Mouse (Mus musculus) midbrain, embryonic 12.5 days (tissue): ENCODE results near the gene Ovol3. TPM values are rescaled to one million over a fixed set of nuclear protein-coding genes. Genes with fewer than 3 reads are reported as not detected.
"Not testable (repeated sequence)": the region's sequence is repeated elsewhere in the genome, so short reads cannot be mapped to it uniquely, and the experiment has no call there.

Experiments
- ATAC-seq: fragments of 200-750 bp; cut with Nextera tagmentation; 2 replicates; pipeline ENCODE4 v1.8.0; 2017; ENCODE audit warnings: low read depth, moderate TSS enrichment, moderate library complexity; ENCODE audit not compliant: low FRiP score
- H3K27ac ChIP-seq: fragments of 300-500 bp; sonication (generic); replicated peaks from 2 replicates; pipeline ENCODE4 v1.5.1; 2016; ENCODE audit warnings: mild to moderate bottlenecking
- H3K27me3 ChIP-seq: fragments of 300-500 bp; sonication (generic); 2 replicates; pipeline ENCODE4 v1.6.1; 2016; ENCODE audit warnings: mild to moderate bottlenecking
- H3K36me3 ChIP-seq: fragments of 300-500 bp; sonication (generic); 2 replicates; pipeline ENCODE4 v1.6.1; 2016
- H3K4me1 ChIP-seq: fragments of 300-500 bp; sonication (generic); 2 replicates; pipeline ENCODE4 v1.6.1; 2016
- H3K4me2 ChIP-seq: fragments of 300-500 bp; sonication (generic); replicated peaks from 2 replicates; pipeline ENCODE4 v1.6.1; 2016; ENCODE audit warnings: mild to moderate bottlenecking, moderate library complexity
- H3K4me3 ChIP-seq: fragments of 300-500 bp; sonication (generic); 2 replicates; pipeline ENCODE4 v1.5.1; 2016; ENCODE audit warnings: mild to moderate bottlenecking
- H3K9ac ChIP-seq: fragments of 300-500 bp; sonication (generic); replicated peaks from 2 replicates; pipeline ENCODE4 v1.6.1; 2016; ENCODE audit warnings: mild to moderate bottlenecking, moderate library complexity
- H3K9me3 ChIP-seq: fragments of 300-500 bp; sonication (generic); 2 replicates; pipeline ENCODE4 v1.6.1; 2016; ENCODE audit warnings: mild to moderate bottlenecking
- WGBS: fragments of 180-500 bp; shearing (Covaris S2); methylation state at CpG from one replicate; pipeline ENCODE4 v1.1.7; 2016; 5-methylcytosine and 5-hydroxymethylcytosine counted together
- polyA plus RNA-seq: library from polyadenylated mRNA; unstranded; fragments of >200 nt; fragmentation: Nextera tagmentation; extraction: Ambion mirVana; gene quantifications from 2 replicates; pipeline ENCODE4 v1.2.1, GENCODE M21; 2016

The Ovol3 gene
- polyA plus RNA-seq, 1 experiment from 2014 or later, result not detected

GRCm38 (mm10) chr7:30200661-30201060, 34.9 kb downstream of the Ovol3 start:
- H3K4me2 ChIP-seq, H3K9ac ChIP-seq, H3K4me1 ChIP-seq, H3K4me3 ChIP-seq, H3K36me3 ChIP-seq, H3K27ac ChIP-seq, H3K9me3 ChIP-seq, ATAC-seq, H3K27me3 ChIP-seq: not testable (repeated sequence)
- 90% methylated on average over 5 of the region's 5 CpGs for WGBS

- no peak overlapping the region for H3K4me3 ChIP-seq
- no peak overlapping the region for H3K4me2 ChIP-seq
- H3K9me3 ChIP-seq, result no peaks in the 10 kb centered on the region
- H3K4me1 ChIP-seq, result peaks cover 3% of the 10 kb centered on the region; the same call in 1 of the 2 replicates
- H3K9ac ChIP-seq, result no peak overlapping the region
- H3K36me3 ChIP-seq, result no peaks in the 10 kb centered on the region
- no peaks in the 10 kb centered on the region for H3K27me3 ChIP-seq
- WGBS, result 89% methylated on average over 5 of the region's 5 CpGs
- no peak overlapping the region for H3K27ac ChIP-seq
- ATAC-seq, result no peak
Measured at GRCm38 (mm10) chr7:30200200-30200599, 35.3 kb downstream of the Ovol3 start.

DNA sequence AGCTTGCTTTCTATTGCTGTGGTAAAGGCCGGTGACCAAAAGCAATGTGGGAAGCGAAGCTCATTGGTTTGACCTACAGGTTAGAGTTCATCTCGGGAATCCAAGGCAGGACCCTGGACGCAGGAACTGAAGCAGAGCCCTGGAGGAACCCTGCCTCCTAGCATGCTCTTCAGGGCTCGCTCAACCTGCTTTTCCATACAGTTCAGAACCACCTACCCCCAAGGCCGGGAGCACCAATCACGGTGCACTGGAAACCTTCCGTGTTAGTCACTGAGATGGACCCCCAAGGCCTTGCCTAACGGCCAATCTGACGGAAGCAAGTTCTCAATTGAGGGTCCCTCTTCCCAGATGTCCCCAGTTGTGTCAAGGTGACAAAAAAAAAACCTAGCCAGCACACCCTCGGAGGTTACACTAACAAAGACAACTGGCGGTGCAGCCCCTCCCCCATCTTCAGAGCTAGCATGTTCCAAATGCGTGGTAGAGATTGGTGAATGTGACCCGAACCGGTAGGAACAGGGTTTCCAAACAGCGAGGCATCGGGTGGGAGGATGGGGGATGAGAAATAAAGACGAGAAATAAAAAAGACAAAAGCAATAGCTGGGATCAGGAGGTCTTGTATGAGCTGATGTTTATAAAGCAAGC, 35.9 kb downstream of the Ovol3 start:
- no peak for ATAC-seq
- Histone ChIP-seq H3K4me2 (no peak overlapping the region), H3K36me3 (no peaks in the 10 kb centered on the region), H3K27me3 (no peaks in the 10 kb centered on the region), H3K4me3 (no peak overlapping the region), H3K27ac (no peak overlapping the region), H3K4me1 (peaks cover 6% of the 10 kb centered on the region; the same call in 1 of the 2 replicates), H3K9ac (no peak overlapping the region), H3K9me3 (no peaks in the 10 kb centered on the region)
- 80% methylated on average over 18 of the region's 18 CpGs for WGBS

GRCm38 (mm10) chr7:30198481-30198971, 37.0 kb downstream of the Ovol3 start, which contains the start of gene Capns1:
Capns1 (minus strand) TSS chr7:30198811.
- no peaks in the 10 kb centered on the region for H3K9me3 ChIP-seq
- ATAC-seq, result no peak
- 0 out of 2 replicates have a peak within 1 kb of the TSS, but pooled peaks have one; percentile 13 for H3K4me3 ChIP-seq
- H3K27me3 ChIP-seq, result no peaks in the 10 kb centered on the region
- H3K4me1 ChIP-seq, result peaks cover 6% of the 10 kb centered on the region
- WGBS, result 5% methylated on average over 8 of the region's 8 CpGs
- H3K9ac ChIP-seq, result no peak within 1 kb of the TSS; the same call in 1 of the 2 replicates
- H3K4me2 ChIP-seq, result peak within 1 kb of the TSS; percentile 37
- no peaks in the 10 kb centered on the region for H3K36me3 ChIP-seq
- H3K27ac ChIP-seq, result no peak within 1 kb of the TSS

DNA sequence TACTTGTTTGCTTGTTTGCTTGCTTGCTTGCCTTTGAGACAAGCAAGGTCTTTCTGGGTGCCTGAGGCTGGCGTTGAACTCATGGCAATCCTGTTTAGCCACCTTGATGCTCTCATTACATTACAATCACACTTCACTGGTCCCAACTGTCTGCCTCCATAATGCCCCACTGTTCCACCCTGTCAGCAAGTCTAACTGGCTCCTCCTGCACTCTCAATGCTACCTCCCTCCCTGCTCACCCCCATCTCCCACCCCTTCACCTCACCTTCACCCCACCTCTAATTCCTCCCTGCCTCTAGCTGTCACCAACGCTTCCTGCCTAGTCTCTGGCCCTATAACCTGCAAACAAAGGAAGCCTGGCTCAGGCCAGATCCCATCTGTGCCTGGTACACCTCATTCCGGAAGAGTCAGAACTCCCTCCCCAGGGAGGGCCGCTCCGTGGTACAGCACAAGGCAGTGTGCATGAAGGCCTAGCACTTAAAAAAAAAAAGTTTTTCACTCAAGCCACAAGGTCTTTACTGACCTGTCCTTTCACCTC, 37.9 kb downstream of the Ovol3 start:
- WGBS, result 72% methylated on average over 5 of the region's 5 CpGs
- H3K27ac ChIP-seq, result no peak overlapping the region
- ATAC-seq, result no peak

GRCm38 (mm10) chr7:30196171-30196570, 39.4 kb downstream of the Ovol3 start:
- Histone ChIP-seq H3K4me3 (no peak overlapping the region), H3K27ac (no peak overlapping the region), H3K36me3 (peaks cover 15% of the 10 kb centered on the region), H3K27me3 (no peaks in the 10 kb centered on the region), H3K4me1 (peaks cover 18% of the 10 kb centered on the region), H3K9ac (no peak overlapping the region), H3K9me3 (no peaks in the 10 kb centered on the region), H3K4me2 (no peak overlapping the region)
- 82% methylated on average over 4 of the region's 6 CpGs for WGBS
- ATAC-seq, result no peak

More for the DNA sequence above, 37.9 kb downstream of the Ovol3 start:
- Histone ChIP-seq H3K36me3 (no peaks in the 10 kb centered on the region), H3K4me3 (no peak overlapping the region), H3K27me3 (no peaks in the 10 kb centered on the region), H3K9ac (no peak overlapping the region), H3K9me3 (no peaks in the 10 kb centered on the region), H3K4me1 (peaks cover 15% of the 10 kb centered on the region), H3K4me2 (no peak overlapping the region)

DNA sequence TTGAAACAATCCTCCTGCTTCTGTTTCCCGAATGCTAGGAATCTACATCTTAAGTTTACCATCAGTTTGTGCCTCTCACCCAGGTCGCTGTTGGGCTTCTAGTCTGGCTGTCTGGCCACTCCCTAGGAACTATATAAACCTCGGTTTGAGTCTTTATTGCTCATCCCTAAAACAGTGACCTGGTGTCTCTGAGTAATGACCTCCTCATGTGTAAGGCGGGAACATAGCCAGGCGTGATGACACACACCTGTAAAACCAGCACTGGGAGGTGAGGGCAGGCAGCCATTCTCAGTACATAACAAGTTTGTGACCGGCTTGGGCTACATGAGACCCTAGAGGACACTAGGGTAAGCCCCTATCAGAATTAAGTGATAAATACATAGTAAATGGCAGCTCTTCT, 40.1 kb downstream of the Ovol3 start:
- Histone ChIP-seq H3K4me3 (no peak overlapping the region), H3K4me1 (peaks cover 18% of the 10 kb centered on the region), H3K4me2 (peak overlapping the region; percentile 85), H3K27me3 (no peaks in the 10 kb centered on the region), H3K9me3 (no peaks in the 10 kb centered on the region), H3K27ac (no peak overlapping the region), H3K9ac (peak overlapping the region; percentile 78; the same call in 1 of the 2 replicates), H3K36me3 (peaks cover 22% of the 10 kb centered on the region)
- 76% methylated on average over 6 of the region's 6 CpGs for WGBS
- no peak for ATAC-seq

GRCm38 (mm10) chr7:30194884-30195283, 40.6 kb downstream of the Ovol3 start:
- Histone ChIP-seq H3K4me2 (peak overlapping the region; percentile 85), H3K36me3 (peaks cover 28% of the 10 kb centered on the region), H3K9ac (peak overlapping the region; percentile 78), H3K27me3 (no peaks in the 10 kb centered on the region), H3K4me1 (peaks cover 18% of the 10 kb centered on the region), H3K27ac (peak overlapping the region; percentile 65), H3K9me3 (no peaks in the 10 kb centered on the region), H3K4me3 (peak overlapping the region; percentile 78)
- WGBS, result under 1% methylated on average over 28 of the region's 28 CpGs
- ATAC-seq, result peak; percentile 88

DNA sequence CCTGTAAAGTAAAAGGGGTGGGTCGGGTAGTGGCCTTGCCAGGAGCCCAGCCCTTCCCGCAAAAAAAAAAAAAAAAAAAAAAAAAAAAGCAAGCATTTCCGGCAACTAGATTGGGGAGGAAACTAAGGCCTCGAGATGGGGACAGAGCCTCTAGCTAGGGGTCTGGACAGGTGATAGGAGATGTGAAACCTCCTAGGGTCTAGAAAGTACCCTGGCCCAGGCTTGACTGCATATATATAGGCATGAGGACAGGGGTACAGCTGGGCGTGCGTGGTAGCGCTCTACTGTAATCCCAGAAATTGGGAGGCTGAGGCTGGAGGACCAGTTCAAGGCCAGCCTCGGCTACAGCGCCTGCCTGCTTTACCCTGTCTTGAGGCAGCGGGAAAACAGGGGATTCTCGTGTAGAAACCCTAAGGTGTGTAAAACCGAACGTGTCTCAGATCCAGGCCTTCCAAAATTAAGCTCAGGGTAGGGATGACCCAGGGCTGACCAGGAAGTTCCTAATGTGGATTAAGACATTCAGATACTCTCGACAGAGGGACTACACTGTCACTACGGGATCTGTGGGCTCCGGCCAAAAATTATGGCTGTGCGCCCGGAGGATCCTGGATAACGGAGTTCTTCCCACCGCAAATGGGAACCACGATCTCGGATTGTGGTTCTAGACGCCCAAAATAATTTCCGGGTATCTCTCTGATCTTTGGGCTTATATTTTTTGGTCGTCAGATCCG, 41.3 kb downstream of the Ovol3 start:
- H3K27ac ChIP-seq, result peak overlapping the region; percentile 65
- under 1% methylated on average over 26 of the region's 26 CpGs for WGBS
- peak overlapping the region; percentile 78 for H3K9ac ChIP-seq

DNA sequence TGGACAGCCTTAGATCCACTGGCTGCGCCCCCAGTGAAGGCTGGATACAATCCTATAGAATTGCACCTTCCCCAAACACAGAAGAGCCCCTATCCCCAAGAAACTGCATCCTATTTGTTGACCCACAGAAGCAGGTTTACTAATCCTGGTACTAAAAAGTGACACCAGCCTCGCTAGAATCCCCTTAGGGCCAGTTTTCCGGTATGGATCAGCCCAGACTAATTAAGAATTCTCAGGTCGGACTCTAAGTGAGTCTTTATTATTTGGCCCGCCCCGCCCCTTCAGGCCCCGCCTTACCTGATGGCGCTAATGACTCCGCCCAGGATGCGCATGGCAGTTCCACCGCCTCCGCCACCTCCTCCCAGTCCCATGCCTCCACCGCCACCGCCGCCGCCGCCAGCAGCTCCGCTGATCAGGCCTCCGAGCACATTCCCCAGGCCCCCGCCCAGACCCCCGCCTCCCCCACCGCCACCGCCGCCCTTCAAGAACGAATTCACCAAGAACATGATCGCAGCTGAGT, 41.9 kb downstream of the Ovol3 start:
- under 1% methylated on average over 26 of the region's 26 CpGs for WGBS
- peak overlapping the region; percentile 85 for H3K4me2 ChIP-seq
- ATAC-seq, result peak; percentile 74
- H3K27ac ChIP-seq, result peak overlapping the region; percentile 65
- H3K9ac ChIP-seq, result peak overlapping the region; percentile 78
- H3K36me3 ChIP-seq, result peaks cover 34% of the 10 kb centered on the region
- H3K9me3 ChIP-seq, result no peaks in the 10 kb centered on the region
- peak overlapping the region; percentile 78 for H3K4me3 ChIP-seq
- peaks cover 18% of the 10 kb centered on the region for H3K4me1 ChIP-seq
- H3K27me3 ChIP-seq, result no peaks in the 10 kb centered on the region

More for the DNA sequence above, 41.3 kb downstream of the Ovol3 start:
- peak; percentile 10 for ATAC-seq
- H3K9me3 ChIP-seq, result no peaks in the 10 kb centered on the region
- H3K27me3 ChIP-seq, result no peaks in the 10 kb centered on the region
- H3K4me3 ChIP-seq, result peak overlapping the region; percentile 78
- H3K36me3 ChIP-seq, result peaks cover 29% of the 10 kb centered on the region
- H3K4me1 ChIP-seq, result peaks cover 18% of the 10 kb centered on the region
- peak overlapping the region; percentile 85 for H3K4me2 ChIP-seq

GRCm38 (mm10) chr7:30193013-30193412, 42.5 kb downstream of the Ovol3 start:
- no peak for ATAC-seq
- 19% methylated on average over 9 of the region's 9 CpGs for WGBS
- peaks cover 41% of the 10 kb centered on the region for H3K36me3 ChIP-seq

DNA sequence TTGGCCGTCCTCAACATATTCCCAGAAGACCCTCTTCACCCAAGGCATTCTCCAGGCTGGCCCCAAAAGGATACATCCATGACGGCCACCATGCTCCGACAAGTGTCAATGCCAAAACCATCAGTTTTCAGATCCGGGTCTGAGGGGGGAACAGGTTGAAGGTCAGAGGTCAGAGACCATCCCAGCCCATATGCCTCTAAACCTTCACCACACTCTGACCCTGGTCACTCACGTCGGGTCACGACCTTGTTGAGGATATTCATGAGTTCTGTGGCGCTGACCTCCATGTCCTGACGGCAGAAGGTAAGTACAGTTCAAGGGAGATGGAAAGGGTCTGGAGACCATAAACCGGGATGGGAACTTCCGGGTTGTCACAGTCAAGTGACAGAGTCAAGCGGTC, 43.4 kb downstream of the Ovol3 start:
- H3K27ac ChIP-seq, result no peak overlapping the region
- H3K9me3 ChIP-seq, result no peaks in the 10 kb centered on the region
- WGBS, result 89% methylated on average over 12 of the region's 12 CpGs
- peaks cover 18% of the 10 kb centered on the region for H3K4me1 ChIP-seq
- no peak for ATAC-seq
- H3K9ac ChIP-seq, result no peak overlapping the region
- peaks cover 50% of the 10 kb centered on the region for H3K36me3 ChIP-seq
- no peaks in the 10 kb centered on the region for H3K27me3 ChIP-seq
- H3K4me2 ChIP-seq, result no peak overlapping the region
- no peak overlapping the region for H3K4me3 ChIP-seq

More at GRCm38 (mm10) chr7:30193013-30193412, 42.5 kb downstream of the Ovol3 start:
- Histone ChIP-seq H3K27me3 (no peaks in the 10 kb centered on the region), H3K4me2 (peak overlapping the region; percentile 85), H3K4me1 (peaks cover 18% of the 10 kb centered on the region), H3K4me3 (peak overlapping the region; percentile 78), H3K9ac (peak overlapping the region; percentile 11; the same call in 1 of the 2 replicates), H3K27ac (no peak overlapping the region), H3K9me3 (no peaks in the 10 kb centered on the region)
